Mouse (Mus musculus) spleen, adult 12 weeks (tissue): ENCODE data around the gene Tpx2.

Source experiments
- DNase-seq: peaks from one replicate; pipeline ENCODE4 v3.0.0; 2022; ENCODE audit warnings: low spot score

Tpx2 gene

GRCm38 (mm10) chr2:152914310-152915120 lies 66.8 kb downstream of the Tpx2 start:
- peak; percentile 65 for DNase-seq

- DNase-seq = no peak
Measured at GRCm38 (mm10) chr2:152915453-152915852, 67.7 kb downstream of the Tpx2 start.

- DNase-seq = no peak
Measured at GRCm38 (mm10) chr2:152916111-152916510, 68.3 kb downstream of the Tpx2 start.

DNA sequence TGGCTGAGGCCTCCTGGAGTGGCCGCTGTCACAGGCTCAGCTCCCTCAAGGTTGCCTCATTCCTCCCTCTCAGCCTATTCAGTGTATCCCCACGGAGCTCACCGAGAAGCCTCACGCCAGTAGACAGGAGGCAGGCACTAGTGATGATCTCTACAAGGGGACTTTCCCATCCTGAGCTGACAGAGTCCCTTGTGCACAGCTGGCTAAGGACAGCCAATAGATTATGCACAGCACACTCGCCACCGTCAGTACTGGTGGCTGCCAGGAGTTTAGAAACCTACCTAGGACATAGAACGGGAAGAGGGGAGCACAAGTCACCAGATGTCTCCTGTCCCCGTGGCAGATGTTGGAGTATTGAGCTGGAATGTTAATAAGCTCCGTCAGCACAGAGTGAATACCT lies 69.9 kb downstream of the Tpx2 start:
- DNase-seq = no peak

GRCm38 (mm10) chr2:152922376-152922775 lies 74.6 kb downstream of the Tpx2 start:
- DNase-seq = no peak

- DNase-seq = no peak
Measured at GRCm38 (mm10) chr2:152923621-152924020, 75.9 kb downstream of the Tpx2 start.

GRCm38 (mm10) chr2:152924128-152924527 lies 76.4 kb downstream of the Tpx2 start:
- DNase-seq = no peak

DNA sequence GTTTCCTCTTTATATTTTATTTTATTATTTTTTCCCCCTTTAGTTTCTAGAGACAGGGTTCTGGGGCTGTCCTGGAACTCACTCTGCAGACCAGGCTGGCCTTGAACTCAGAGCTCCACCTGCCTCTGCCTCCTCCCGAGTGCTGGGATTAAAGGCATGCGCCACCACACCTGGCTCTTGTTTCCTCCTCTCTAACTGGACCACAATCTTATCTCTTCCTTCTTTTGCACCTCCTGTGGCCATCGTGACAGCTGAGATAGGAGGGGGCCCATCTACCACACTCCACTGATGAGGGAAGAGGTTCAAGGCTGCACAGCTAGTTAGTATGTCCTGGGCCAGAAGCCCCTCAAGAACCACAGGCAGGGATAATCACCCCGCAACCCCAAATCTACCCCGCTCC lies 76.8 kb downstream of the Tpx2 start:
- no peak for DNase-seq

DNA sequence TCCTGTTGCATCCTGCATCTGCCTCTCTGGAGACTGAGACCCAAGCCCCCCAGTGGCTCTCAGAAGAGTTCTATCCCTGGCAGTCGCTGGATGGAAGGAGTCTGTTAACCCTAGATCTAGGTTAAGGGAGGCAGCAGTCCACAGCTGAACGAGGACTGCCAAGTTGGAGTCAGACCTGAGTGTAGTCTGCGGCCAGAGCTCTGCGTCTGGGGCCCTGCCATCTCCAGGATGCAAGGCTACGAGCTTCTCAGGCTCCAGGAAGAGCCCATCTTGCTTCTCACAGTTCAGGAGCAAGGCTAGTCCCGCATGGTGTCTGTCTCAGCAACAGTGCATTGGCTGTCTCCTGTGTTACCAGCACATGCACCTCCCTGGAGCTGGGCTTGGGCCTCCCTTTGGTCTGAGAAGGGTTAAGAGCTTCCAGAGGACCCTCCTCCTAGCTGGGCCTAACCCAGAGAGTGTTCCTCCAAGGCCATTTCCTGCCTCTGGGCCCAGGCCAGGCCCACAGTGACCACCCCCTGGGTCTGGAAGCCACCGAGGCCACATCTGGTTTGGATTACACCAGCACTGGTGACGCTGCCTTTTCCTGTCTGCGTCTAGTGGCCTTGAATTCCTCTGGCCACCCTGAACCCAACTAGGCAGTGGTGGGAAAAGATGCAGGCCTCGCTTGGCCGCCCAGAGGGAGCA lies 77.6 kb downstream of the Tpx2 start:
- DNase-seq = no peak

DNA sequence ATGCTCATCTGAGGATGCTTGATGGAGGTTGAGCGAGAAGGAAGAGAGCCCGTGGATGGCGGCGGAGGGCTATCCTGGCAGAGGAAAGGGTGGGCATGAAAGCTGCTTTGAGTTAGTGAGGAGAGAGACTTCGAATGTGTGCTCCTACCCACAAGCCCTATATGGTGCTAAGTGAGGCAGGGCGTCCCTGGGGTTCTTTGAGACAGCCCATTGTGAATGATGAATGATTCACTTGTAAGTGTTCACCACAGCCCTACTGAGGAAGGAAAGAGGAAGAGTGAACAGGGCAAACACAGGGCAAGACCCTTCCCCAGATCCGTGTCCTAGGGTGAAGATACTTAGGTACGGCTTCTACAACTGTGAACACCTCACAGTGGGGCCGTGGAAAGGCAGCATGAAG lies 79.1 kb downstream of the Tpx2 start:
- DNase-seq = no peak

DNA sequence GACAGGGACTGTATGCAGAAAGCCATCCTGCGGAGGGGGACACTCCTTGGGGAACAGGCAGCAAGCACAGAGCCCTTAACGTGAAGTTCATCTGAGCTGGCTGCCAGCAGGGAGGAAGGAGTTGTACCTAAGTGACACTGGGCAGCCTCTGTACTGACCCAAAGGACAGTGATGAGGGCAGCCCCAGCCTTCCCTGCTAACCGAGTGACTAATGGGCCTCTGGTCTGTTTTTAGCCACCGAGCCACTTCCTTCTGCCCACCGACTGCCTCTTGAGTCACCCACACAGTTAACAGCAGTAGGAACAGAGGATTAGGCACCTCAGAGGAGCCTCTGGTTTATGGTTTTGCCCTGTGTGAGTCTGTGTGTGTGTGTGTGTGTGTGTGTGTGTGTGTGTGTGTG lies 79.6 kb downstream of the Tpx2 start:
- DNase-seq = no peak

DNA sequence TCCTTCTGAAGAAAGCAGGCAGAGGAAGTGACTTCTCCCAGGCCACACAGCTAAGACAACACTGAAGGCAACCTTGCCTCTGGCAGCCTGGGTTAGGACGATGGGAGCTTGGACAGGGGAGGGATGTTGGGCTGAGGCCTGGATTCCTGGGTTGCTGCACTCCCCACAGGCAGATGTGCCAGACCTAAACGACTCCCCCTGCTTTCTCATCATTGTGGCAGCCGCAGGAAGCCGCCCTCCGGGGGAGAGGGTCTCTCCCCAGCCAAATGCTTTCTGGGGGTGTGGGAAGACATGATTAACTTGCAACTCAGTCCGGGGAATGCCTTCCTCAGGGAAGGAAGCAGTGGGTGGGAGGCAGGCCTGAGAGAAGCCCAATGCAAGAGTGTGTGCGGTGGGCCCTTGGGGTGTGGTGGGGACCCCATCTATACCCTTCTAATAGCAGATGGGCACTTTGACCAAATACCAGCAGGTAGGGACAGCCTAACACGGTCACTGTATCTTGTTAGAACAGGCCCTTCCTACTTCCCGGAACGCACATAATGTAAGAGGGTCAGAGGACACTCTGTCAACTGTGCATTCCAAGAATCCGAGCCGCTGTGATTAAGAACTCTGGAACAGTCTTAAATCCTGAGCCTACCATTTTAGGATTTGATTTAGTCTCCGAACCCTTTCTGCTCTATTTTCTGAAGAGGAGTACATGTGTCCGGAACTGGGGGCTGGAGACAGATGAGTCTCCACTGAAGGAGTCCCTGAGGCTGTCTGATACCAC lies 80.6 kb downstream of the Tpx2 start:
- DNase-seq = no peak

- DNase-seq = no peak
Measured at GRCm38 (mm10) chr2:152928988-152929370, 81.2 kb downstream of the Tpx2 start.

GRCm38 (mm10) chr2:152930276-152930675 lies 82.5 kb downstream of the Tpx2 start:
- DNase-seq = no peak

GRCm38 (mm10) chr2:152931456-152932160 lies 83.8 kb downstream of the Tpx2 start:
- DNase-seq = no peak

DNA sequence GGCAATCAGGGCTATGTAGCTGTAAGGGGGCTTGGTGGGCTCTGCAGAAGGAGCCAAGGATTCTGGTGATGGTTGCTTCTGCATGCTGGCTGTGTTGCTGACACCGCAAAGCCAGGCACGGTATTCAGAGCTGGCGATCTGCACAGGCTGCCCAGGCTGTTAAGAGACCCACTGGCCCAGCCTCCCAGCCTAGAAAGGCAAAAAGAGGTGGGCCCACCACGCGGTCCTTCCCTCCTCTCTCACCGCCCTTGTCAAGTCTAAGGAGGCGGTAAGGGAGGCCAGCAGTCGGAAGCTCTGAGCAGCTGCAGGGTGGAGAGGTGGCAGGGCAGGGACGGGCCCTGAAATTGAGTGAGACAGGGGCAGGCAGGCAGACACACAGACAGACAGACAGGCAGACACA lies 85.3 kb downstream of the Tpx2 start, which contains the start of gene Foxs1:
Gene Foxs1, minus strand, starts transcription at position 161 of the 400 bp plus-strand sequence.
- DNase-seq = no peak

- no peak for DNase-seq
Measured at GRCm38 (mm10) chr2:152933614-152934013, 85.8 kb downstream of the Tpx2 start.

GRCm38 (mm10) chr2:152939846-152940245 lies 92.1 kb downstream of the Tpx2 start:
- DNase-seq = no peak

GRCm38 (mm10) chr2:152941106-152941505 lies 93.3 kb downstream of the Tpx2 start:
- no peak for DNase-seq

- DNase-seq = no peak
Measured at GRCm38 (mm10) chr2:152941776-152942175, 94.0 kb downstream of the Tpx2 start.

GRCm38 (mm10) chr2:152942898-152943515 lies 95.2 kb downstream of the Tpx2 start:
- DNase-seq = no peak

DNA sequence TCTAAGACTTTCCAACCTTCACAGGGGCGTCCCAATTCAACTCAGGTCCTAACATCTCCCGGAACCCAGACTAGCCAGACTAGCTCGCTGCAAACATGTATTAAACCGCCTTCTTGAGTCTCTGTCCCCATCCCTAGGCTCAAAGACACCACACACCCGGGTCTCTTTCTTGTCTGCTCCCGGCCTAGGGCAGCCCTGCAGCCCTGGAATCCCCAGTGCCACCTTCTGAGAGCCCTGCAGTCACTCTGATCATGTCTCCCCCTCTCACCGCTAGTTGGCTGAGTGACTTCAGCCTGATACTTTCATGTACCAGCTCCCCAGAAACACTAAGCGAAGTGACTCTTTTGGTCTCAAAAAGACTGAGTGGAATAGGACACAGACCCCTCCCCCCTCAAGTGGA lies 95.8 kb downstream of the Tpx2 start:
- DNase-seq = no peak
